Mouse (Mus musculus) NIH3T3 (cell line): ENCODE measurements at regions not wholly inside any gene's neighbourhood (a gene's known extent, or its start where the extent isn't known, plus 50 kb on each side); places are given as distances from the start of the nearest gene placed in this dataset.

Experiments
- DNase-seq: peaks from one replicate; pipeline ENCODE4 v3.0.0-alpha.2; 2012; ENCODE audit warnings: low read depth

DNA sequence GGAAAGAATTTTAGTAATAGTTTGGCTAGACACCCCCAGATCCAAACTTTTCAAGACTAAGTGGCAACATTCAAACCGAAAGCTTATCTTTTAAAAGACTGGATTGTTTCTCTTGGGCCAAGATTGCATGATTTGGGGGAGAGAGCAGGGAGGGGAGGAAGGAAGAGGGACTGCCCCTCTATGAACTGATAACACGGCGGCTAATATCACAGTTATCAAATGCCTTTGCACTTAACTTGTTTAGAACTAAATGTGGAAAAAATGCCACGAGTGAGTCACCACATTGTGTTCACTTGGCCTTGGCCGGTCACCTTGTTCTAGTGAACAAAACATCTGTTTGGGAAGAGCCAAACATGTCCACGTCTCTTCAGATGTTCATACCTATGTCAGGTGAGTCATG, 92.3 kb downstream of the Tes start:
- DNase-seq = peak; percentile 29

DNA sequence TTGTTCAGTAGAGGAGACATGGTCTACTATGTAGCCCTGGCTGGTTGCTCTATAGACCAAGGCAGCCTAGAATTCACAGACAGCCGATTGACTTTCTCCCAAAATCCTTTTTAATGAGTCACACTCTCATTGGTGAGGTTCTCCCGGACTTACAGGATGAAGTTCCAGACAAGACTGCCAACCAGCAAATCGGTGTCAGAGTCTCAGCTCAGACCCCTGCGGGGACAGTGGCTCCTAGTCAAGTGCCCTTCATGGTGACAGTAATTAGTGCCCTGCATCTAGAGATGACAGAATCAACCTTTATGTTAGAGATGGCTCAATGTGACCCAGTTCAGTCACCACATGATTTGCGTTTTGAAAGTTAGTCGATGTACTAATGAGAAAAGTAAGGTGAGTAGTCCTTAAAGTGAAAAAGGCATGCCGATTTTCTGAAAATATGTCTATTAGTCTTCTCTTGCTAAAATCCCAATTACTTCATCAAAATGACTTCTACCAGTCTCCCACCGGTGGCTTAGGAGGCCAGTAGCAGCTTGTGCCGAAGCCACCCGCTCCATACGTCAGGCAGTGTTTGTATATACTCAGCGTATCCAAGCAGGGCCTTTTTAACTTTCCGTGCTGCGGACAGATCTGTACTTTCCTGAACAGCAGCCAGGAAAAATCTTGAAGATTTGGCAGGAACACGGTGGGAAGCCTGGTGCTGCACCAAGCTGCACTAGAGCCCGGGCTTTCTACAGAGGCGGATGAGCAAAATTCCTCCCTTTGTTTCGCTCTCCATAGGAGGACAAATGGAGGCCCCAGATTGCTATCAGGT, 105.2 kb downstream of the Tes start:
- DNase-seq = peak; percentile 83

DNA sequence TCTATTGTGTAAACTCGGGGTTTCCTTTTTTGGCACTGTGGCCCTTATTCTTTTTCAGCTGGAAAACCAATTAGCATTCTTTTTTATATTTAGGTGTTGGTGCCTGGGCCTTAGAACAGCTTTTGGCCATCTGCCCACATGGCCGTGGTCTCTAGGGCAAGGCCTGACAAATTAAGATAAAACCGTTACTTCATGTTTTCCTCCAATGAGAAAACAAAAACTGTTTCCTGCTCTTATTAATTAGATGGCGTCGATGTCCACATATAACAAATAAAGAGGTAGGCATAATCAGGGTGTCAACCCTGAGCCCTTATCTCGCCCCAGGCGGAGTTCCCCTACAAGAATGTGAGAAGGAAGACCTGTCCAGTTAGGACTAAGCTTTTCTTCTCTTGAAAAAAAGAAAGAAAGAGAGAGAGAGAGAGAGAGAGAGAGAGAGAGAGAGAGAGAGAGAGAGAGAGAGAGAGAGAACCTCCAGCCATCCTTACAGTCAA, 105.9 kb downstream of the Tes start:
- DNase-seq = peak; percentile 61

DNA sequence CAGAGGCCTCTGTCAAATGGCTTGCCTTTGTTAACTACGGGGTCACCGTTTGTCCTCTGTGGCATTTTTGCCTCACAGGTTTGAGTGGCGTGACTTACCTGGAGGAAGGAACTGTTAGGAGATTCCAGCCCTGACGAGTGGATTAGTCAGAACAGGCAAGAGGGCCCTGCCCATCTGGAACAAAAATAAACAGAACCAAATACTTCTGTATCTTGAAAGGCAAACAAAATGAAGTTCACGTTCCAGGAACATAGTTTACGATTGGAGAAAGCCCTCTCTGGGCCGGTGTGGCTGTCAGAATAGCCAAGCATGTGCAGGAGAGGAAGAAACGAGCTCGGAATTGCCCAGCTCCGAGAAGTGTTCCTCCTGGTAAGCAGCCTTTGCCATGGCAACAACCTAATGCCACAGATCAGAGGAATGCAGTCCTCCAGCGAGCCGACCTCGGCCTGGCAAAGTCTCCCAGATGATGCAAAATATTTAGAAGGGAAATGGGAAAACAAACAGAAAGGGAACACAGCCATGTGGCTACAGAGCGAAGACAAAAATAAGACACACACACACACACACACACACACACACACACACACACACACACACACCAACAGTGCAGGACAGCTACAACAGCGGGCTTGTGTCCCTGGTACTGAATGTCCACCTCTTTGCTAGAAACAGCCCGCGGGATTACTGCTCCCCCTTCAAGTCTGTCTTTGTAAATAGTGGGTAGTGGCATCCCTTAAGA, 106.5 kb downstream of the Tes start:
- DNase-seq = peak; percentile 80

DNA sequence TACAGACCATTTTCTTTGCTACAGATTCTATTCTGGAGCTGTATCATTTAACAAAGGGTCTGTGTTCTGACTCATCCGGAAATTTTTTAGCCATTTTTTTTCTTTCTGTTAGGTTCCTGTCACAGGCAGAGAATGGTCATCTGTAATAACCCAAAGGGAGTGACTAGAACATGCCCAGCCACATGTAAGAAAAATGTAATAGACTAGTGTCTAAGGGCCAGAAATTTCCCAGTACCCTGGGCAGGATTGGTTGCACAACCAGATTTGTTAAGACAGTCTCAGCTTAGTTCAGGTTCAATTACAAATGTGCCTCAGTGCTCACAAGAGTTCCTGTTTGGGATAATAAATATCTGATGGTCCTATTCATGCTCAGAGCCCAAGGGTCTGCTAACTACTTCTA, 107.1 kb downstream of the Tes start:
- no peak for DNase-seq

DNA sequence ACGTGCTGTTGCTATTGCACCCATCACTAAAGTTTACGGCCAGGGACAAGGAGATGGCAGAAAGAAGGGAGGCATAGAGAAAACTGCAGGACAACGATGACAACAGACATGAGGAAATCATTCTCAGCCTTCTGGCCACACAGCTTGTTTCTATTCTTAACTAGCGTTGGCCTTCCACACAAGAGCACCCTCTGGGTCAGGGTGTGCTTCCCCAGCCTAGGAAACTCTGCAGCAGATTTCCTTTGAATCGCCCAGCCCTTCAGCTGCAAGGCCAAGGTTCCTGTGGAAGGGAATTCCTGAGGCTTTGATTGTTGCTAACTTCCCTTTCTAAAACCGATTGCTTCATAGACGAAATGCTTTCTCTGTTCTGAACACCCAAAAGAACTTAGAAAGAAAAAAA, 103.8 kb upstream of the Cav2 start:
- DNase-seq = no peak

DNA sequence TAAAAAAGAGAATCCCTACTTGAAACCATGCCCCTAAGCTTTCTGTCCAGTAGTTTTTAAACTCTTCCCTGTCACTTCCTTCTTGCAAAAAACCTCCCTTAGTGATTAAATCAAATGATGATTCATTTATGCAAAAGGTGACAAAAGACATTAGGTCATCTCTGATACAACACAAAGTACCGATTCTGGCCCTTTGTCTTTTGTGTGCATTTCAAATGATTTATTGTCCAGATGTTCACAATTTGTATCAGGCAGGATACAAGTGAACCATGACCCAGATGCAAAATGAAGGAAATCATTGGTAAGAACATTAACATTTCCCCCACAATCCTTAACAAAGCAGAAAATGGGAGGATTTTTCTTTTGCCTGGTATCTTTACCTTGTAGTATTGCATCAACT, 101.5 kb upstream of the Cav2 start:
- DNase-seq = no peak

DNA sequence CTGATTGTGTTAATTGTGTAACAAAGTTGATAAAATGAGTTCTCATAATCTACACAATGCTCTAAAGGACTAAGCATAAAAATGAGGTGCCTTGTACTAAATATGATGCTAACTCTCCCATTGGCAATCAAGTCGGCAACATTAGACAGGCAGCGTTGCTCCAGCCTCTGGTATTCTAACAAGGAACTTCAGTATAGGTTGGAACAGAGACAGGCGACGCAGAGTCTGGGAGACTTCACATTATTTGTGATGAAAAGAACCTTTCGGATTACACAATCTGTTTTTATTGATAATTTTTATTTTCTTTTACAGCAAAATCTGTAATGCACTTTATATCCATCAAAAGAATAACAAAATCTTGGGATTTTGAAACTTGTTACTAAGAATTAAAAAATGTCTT, 94.4 kb upstream of the Cav2 start:
- DNase-seq = no peak

DNA sequence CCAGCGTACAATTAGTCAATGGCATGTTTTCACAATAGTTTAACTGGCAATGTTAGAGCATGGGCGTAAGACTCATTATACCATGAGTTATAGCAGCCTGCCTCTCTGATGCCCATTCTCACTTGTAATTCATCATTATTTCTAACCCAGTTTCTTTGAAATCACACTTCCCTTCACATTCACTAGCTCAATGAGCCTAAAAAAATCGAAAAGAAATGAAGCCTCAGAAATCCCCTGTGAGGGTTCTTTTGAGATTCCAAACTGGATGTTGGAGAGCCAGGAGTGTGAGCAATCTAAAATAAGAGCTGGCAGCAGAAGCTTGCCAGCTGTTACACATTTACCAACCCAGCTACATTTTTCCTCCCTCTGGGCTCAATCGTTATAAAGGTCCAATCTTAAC, 93.9 kb upstream of the Cav2 start:
- DNase-seq = peak; percentile 78

DNA sequence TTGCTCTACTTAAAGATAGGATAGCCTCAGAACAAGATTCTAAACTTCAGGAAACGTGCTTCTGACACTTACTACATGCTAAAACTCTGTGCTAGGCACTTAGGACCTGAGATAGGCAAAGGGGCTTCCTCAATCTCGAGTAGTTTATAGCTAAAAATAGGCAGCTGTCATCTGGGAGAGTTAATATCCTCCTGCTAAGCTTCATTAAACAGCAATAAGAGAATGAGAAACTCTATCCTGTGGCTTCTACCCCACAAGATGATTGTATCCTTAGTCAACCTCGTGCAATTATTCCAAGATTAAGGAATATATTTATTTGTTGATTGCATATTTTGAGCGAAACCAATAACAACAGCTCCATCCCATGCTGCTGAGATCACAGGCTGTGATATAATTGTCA, 85.4 kb upstream of the Cav2 start:
- DNase-seq = no peak

DNA sequence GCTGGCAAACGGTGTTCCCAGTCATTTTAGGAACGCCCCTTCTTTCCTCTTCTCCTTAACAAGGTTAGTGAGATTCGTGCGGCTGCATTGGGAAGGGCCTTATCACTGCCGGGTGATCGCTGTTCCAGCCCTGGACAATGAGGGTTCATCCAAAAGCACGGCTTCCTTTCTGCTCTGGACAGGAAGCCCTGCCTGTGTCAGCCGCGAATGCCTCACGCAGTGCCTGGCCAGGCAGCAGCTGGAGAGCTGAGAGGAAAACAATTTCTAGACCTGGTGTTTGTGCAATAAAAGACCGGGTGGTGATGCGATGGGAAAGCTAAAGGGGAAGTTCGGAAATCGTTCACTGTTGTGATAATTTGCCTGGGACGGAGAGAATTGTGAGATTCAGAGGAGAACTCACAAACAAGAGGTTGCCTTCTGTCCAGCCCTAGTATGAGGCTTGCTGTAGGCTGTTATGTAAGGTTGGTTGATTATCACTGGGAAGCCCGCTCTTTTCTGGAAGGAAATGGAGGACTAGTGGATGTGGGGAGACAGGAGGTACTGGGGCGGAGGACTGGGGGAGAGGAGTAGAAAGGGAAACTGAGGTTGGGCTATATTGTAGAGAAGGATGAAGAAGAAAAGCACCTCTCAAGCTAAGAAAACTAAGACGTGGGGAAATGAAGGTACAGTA, 83.1 kb upstream of the Cav2 start:
- no peak for DNase-seq

DNA sequence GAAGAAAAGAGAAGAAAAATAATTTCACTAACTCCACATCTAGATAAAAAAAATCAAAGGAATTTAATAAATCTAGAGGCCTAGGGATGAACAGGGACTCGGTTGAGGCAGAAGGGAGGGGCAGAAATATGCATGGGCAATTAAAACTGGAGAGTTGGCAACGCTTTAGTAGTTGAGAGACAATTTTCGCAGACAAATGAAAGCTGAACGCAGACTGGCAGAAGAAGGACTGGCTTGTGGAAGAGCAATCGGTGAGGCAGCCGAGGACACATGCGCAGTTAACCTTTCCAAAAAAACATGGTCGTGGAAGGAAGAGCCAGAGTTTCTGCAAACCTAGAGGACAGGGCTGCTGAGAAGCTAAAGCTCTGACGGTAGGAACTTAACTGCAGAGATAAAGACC, 82.1 kb upstream of the Cav2 start:
- DNase-seq = no peak

DNA sequence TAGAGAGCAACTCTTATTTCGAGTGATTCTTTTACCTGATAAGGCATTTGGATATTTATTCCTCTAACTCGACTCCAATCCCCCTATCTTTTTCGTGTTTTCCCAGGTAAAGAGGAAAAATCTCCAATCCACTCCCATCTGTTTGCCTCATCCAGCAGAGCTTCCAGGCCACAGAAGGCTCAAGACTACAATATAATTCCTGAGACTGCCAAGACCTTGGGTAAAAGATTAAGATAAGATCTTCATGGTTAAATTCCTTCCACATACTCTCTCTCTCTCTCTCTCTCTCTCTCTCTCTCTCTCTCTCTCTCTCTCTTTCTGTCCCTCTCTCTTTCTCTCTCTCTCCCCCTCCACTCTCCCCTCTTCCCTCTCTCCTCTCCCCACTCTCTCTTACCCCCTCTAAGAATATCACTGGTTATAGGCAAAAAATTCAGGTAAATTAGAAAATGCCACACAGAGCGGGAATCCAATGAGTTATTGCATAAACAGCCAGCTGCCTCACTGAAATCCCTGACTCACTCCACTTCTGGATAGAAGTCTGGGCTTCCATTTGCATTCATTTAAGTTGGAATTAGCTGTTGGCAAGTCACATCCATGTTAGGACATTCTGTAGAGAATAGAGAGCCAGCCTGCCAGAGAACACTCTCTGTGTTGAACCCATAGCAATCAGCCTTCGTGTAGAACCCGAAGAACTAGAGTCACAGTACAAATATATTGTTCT, 78.9 kb upstream of the Cav2 start:
- DNase-seq = peak; percentile 89

DNA sequence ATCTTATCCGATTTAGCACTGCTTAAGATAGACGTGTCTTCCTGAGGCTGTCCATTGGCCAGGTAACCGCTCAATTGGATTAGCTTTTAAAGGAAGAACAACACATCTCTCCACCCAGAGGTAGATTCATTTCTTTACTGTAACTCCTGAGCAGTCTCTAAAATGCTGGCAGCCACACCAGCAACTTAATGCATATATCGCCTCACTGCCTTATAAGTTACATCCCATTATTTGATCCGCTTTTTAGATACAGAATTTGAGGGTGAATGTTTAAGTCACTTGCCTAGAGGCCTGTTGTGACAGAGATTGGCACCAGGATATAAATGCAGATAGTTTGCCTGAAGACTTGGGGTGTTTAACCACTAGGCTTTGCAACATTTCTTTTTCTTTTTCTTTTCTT, 77.7 kb upstream of the Cav2 start:
- no peak for DNase-seq

DNA sequence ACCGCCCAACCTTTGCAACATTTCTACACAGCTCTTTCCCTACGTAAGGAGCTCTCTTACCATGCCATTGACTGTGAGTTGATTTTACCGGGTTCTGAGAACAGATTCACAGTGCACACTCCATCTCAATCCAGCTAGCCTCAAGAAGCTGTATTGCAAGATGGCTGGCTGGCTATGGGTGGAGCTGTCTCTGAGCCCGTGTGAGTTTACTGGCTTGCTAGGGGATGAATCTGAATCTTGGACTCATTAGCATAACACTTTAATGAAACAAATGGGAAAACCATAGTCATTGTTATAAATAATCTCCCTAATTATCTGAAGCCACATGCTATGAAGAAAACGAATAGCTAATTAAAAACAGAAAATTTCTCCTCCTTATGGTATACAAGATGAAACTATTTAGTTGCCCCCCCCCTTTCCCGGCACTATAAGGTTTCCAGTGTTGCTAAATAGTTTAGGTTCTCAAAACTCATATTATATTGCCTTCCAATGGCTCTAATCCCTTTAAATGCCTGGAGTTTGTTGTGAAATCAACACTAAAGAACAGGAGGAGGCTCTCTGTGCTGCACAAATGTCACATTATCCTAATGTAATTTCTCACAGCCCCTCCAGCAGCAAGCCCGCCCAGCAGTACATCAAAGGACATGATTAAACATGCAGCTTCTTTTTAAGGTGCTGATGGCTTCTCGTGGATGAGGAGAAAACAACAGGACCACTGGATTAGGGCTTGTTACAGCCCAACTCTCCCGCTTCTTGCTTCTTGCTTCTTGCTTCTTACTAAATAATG, 76.9 kb upstream of the Cav2 start:
- no peak for DNase-seq

DNA sequence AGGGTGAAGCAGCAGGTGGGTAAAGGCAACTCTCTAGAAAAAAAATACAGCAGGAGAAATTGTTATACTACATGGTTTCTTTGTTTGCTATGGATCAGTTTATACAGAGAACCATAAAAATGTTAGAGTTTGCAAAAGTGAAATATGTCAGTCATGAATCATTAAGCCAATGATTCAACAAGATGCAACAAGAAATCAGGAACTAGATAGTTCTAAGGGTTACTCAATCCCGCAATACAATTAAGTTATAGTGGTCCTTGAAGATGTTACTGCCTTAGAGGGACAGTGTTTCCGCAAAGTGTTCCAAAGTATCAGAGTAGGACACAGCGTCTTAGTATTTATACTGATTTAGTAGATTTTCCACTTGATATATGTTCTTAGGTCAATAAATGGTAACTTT, 74.1 kb upstream of the Cav2 start:
- DNase-seq = peak; percentile 40

DNA sequence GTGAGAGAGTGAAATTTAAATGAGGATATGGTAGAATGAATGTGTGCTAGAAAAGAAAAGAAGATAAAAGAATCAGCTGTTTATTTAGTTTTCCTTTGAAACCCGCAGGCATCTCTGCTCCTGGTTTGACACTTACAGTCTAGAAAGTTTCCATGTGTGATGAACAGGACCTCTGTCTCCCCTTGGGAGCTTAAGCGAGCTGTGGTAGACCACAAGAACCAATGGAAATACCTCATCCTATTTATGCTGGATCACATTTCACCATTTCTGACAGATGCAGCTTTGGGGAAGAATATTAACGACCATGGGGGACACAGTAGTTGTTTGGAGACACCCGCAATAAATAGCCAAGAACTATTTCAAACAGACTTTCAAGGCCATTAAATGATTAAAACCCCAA, 71.2 kb upstream of the Cav2 start:
- DNase-seq = peak; percentile 67

DNA sequence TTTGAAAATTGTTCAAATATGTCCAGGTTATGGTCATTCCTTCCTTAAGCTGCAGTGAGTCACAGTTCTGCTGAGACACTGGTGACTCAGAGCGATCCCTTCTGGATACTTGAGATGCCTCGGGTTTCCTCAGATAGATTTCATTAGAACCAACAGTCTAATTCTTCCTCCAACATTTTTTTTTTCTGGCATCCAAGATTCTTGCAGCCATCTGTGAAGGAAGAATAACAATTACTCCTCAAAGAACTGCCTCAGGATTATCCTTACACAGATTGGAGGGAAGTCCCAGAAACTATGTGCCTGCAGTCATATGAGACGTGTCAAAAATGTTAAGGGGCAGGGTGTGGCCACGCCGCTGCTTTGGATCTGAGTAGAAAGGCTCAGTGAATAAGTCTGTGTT, 69.6 kb upstream of the Cav2 start:
- peak; percentile 89 for DNase-seq

DNA sequence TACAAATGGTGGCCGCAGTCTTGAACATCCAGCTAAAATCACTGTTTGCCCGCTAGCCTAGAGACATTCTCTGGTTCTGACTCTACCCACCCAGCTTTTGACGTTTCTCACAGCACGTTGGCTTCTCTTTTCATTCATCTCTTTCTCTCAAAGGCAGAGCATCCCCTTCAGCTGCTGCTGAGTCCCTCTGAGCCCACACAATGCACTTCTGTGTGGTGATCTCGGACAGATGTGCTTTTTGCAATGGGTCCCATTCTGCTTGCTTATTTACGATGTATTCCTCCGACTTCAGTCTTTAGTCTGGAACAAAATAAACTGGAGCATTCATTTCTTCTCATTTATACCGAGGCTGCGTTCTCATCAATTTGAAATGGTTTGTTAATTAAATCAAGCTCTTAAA, 66.2 kb upstream of the Cav2 start:
- no peak for DNase-seq

DNA sequence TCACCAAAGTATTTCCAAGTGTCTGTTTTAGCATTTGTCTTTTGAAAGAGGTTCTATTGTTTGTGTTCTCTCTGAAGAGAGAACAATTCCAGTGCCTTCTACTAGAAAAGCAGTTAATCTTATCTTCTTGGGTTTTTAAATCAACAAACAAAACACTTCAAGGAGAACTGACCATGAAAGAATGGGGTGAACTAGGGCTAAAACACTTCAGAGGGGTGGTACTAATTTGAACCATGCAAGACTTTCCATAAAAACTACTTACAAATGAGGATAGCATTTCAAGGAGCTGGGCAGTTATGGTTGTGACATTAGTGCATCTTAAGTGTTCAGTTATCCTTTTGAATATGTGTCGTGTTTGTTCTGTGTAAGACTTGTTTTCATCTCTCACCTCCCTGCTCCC, 64.5 kb upstream of the Cav2 start:
- DNase-seq = no peak

DNA sequence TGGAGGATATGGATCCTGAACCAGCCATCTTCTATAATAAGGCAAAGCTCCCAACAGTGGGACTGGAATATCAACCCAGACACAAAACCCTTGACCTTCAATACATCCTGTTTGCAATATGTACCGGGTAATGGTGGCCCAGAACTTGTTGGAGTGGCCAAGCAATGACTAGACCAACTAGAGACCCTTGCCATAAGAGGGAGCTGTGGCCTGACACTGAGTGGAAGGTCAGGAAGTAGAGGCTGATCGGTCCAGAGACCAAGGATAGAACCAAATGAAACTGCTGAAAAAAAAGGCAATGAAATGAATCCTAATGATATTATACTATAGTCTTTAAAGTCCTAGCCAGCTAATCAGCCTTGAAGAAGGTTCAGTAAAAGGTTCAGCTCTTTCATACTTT, 57.2 kb upstream of the Cav2 start:
- DNase-seq = no peak

DNA sequence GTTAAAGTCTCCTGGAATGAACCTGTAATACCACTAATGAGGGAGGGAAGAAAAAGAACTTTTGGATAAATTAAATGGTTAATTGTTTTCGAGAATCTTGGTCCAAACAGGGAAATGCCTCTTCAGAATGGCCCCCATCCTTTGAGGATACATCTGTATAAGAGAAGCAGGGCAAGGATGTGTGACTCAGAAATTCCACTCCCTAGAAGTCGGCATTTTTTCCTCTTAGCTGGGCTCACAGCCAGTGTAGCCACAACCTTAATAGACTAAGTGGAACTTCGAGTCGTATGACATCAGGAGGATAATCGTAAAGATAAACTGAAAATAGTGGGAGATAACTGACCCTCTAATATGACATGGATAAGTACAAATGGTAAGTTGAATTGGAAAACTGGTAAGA, 56.1 kb upstream of the Cav2 start:
- peak; percentile 98 for DNase-seq
